Mouse (Mus musculus): ENCODE measurements around the gene Bhlhe41. TPM values are rescaled to one million over a fixed set of nuclear protein-coding genes. Genes with fewer than 3 reads are reported as not detected.

Bhlhe41 gene
- polyA plus RNA-seq, 1 experiment from 2014 or later: 6.1 TPM

GRCm38 (mm10) chr6:145815200-145815599, 50.2 kb downstream of the Bhlhe41 start:
- ATAC-seq (replicated peaks; ENCODE audit: extremely low read depth, insufficient read depth, low FRiP score): no peak
- H3K4me1 ChIP-seq (ENCODE audit: control insufficient read depth, insufficient read depth, low read length): peaks cover 8% of the 10 kb centered on the region
- no peaks in the 10 kb centered on the region for H3K9me3 ChIP-seq (replicated peaks; ENCODE audit: control insufficient read depth, low read length)
- peaks cover 46% of the 10 kb centered on the region for H3K36me3 ChIP-seq (ENCODE audit: control insufficient read depth, insufficient read depth)
- H3K27ac ChIP-seq (ENCODE audit: low read length): no peak overlapping the region
- 40% methylated on average over 15 of the region's 15 CpGs for WGBS
- H3K4me2 ChIP-seq (ENCODE audit: low read depth, low read length): no peak overlapping the region
- H3K4me3 ChIP-seq (ENCODE audit: low read length): no peak overlapping the region
- no peaks in the 10 kb centered on the region for H3K27me3 ChIP-seq (ENCODE audit: control insufficient read depth, insufficient read depth, low read length)
- no peak overlapping the region; the same call in 1 of the 2 replicates for H3K9ac ChIP-seq (ENCODE audit: low read length)

GRCm38 (mm10) chr6:145811174-145811573, 54.2 kb downstream of the Bhlhe41 start:
- no peak overlapping the region for H3K27ac ChIP-seq (ENCODE audit: low read length)
- H3K4me1 ChIP-seq (ENCODE audit: control insufficient read depth, insufficient read depth, low read length): peaks cover 30% of the 10 kb centered on the region
- H3K9ac ChIP-seq (ENCODE audit: low read length): no peak overlapping the region
- no peaks in the 10 kb centered on the region for H3K27me3 ChIP-seq (ENCODE audit: control insufficient read depth, insufficient read depth, low read length)
- peaks cover 18% of the 10 kb centered on the region for H3K36me3 ChIP-seq (ENCODE audit: control insufficient read depth, insufficient read depth)
- no peak for ATAC-seq (replicated peaks; ENCODE audit: extremely low read depth, insufficient read depth, low FRiP score)
- WGBS: 91% methylated on average over 1 of the region's 1 CpGs
- no peak overlapping the region for H3K4me3 ChIP-seq (ENCODE audit: low read length)
- H3K9me3 ChIP-seq (replicated peaks; ENCODE audit: control insufficient read depth, low read length): no peaks in the 10 kb centered on the region
- no peak overlapping the region for H3K4me2 ChIP-seq (ENCODE audit: low read depth, low read length)

- Histone ChIP-seq H3K27me3 (ENCODE audit: control insufficient read depth, insufficient read depth, low read length) (no peaks in the 10 kb centered on the region), H3K4me1 (ENCODE audit: control insufficient read depth, insufficient read depth, low read length) (peaks cover 33% of the 10 kb centered on the region), H3K9ac (ENCODE audit: low read length) (no peak overlapping the region), H3K4me3 (ENCODE audit: low read length) (no peak overlapping the region), H3K4me2 (ENCODE audit: low read depth, low read length) (no peak overlapping the region), H3K36me3 (ENCODE audit: control insufficient read depth, insufficient read depth) (peaks cover 11% of the 10 kb centered on the region; the same call in 1 of the 2 replicates), H3K27ac (ENCODE audit: low read length) (peak overlapping the region; percentile 47), H3K9me3 (replicated peaks; ENCODE audit: control insufficient read depth, low read length) (no peaks in the 10 kb centered on the region)
- 64% methylated on average over 6 of the region's 6 CpGs for WGBS
- no peak for ATAC-seq (replicated peaks; ENCODE audit: extremely low read depth, insufficient read depth, low FRiP score)
These were observed 55.3 kb downstream of the Bhlhe41 start for GRCm38 (mm10) chr6:145810015-145810414.

GRCm38 (mm10) chr6:145809566-145809965, 55.8 kb downstream of the Bhlhe41 start:
- WGBS: 69% methylated on average over 7 of the region's 7 CpGs
- ATAC-seq (replicated peaks; ENCODE audit: extremely low read depth, insufficient read depth, low FRiP score): no peak
- H3K4me2 ChIP-seq (ENCODE audit: low read depth, low read length): no peak overlapping the region
- H3K36me3 ChIP-seq (ENCODE audit: control insufficient read depth, insufficient read depth): peaks cover 11% of the 10 kb centered on the region; the same call in 1 of the 2 replicates
- no peak overlapping the region for H3K4me3 ChIP-seq (ENCODE audit: low read length)
- peak overlapping the region; percentile 47 for H3K27ac ChIP-seq (ENCODE audit: low read length)
- H3K9me3 ChIP-seq (replicated peaks; ENCODE audit: control insufficient read depth, low read length): no peaks in the 10 kb centered on the region
- no peak overlapping the region for H3K9ac ChIP-seq (ENCODE audit: low read length)
- peaks cover 33% of the 10 kb centered on the region for H3K4me1 ChIP-seq (ENCODE audit: control insufficient read depth, insufficient read depth, low read length)
- no peaks in the 10 kb centered on the region for H3K27me3 ChIP-seq (ENCODE audit: control insufficient read depth, insufficient read depth, low read length)

Other genes with a start within 250 kb of the Bhlhe41 start
- 0.24 and 0.58 TPM in 2 replicates for gene Tuba3b, start 249.8 kb downstream of the Bhlhe41 start, polyA plus RNA-seq (2015; fragmentation: Nextera tagmentation; extraction: Ambion mirVana)
- 7.3 TPM in 2 replicates for gene Rassf8, start 118.8 kb downstream of the Bhlhe41 start, polyA plus RNA-seq (2015; fragmentation: Nextera tagmentation; extraction: Ambion mirVana)
- 78.7 and 79.6 TPM in 2 replicates for gene Sspn, start 66.1 kb upstream of the Bhlhe41 start, polyA plus RNA-seq (2015; fragmentation: Nextera tagmentation; extraction: Ambion mirVana)